Mouse (Mus musculus) midbrain, postnatal 0 days (tissue): Measurements from ENCODE around the gene Bfsp1. TPM values are rescaled to one million over a fixed set of nuclear protein-coding genes. Genes with fewer than 3 reads are reported as not detected.
A peak's percentile ranks its signal among the peaks of the same experiment; 100 is the strongest.

Experiments
- ATAC-seq: fragments of 200-750 bp; cut with Nextera tagmentation; 2 replicates; pipeline ENCODE4 v1.8.0; 2017; ENCODE audit warnings: moderate number of reproducible peaks, mild to moderate bottlenecking, moderate TSS enrichment, moderate library complexity; ENCODE audit not compliant: low FRiP score
- DNase-seq: peaks from one replicate; pipeline ENCODE4 v3.0.0-alpha.2; 2015; ENCODE audit warnings: low spot score
- H3K27ac ChIP-seq: fragments of 300-500 bp; sonication (generic); 2 replicates; pipeline ENCODE4 v1.5.1; 2014; ENCODE audit warnings: low read depth, mild to moderate bottlenecking, low read length, mixed read lengths
- H3K27me3 ChIP-seq: fragments of 300-500 bp; sonication (generic); 2 replicates; pipeline ENCODE4 v1.6.1; 2014; ENCODE audit warnings: low read length, control low read depth, mixed read lengths; ENCODE audit not compliant: insufficient read depth
- H3K36me3 ChIP-seq: fragments of 300-500 bp; sonication (generic); 2 replicates; pipeline ENCODE4 v1.6.1; 2014; ENCODE audit warnings: low read length, control low read depth, mixed read lengths; ENCODE audit not compliant: insufficient read depth
- H3K4me1 ChIP-seq: fragments of 300-500 bp; sonication (generic); 2 replicates; pipeline ENCODE4 v1.6.1; 2014; ENCODE audit warnings: mild to moderate bottlenecking, control low read depth, antibody characterized with exemption, low read length, mixed read lengths; ENCODE audit not compliant: insufficient read depth
- H3K4me2 ChIP-seq: fragments of 300-500 bp; sonication (generic); 2 replicates; pipeline ENCODE4 v1.6.1; 2014; ENCODE audit warnings: low read depth, mild to moderate bottlenecking, low read length, mixed read lengths; ENCODE audit not compliant: poor library complexity, severe bottlenecking
- H3K4me3 ChIP-seq: fragments of 300-500 bp; sonication (generic); 2 replicates; pipeline ENCODE4 v1.5.1; 2014; ENCODE audit warnings: low read depth, mild to moderate bottlenecking, low read length, moderate library complexity
- H3K9ac ChIP-seq: fragments of 300-500 bp; sonication (generic); replicated peaks from 2 replicates; pipeline ENCODE4 v1.6.1; 2014; ENCODE audit warnings: mild to moderate bottlenecking, low read length, moderate library complexity, mixed read lengths; ENCODE audit not compliant: poor library complexity, severe bottlenecking
- H3K9me3 ChIP-seq: fragments of 300-500 bp; sonication (generic); 2 replicates; pipeline ENCODE4 v1.6.1; 2016; ENCODE audit warnings: low read length, control low read depth
- CTCF ChIP-seq: IDR thresholded peaks from 2 replicates; pipeline ENCODE4 v1.5.1; 2016; ENCODE audit warnings: antibody characterized with exemption, mild to moderate bottlenecking
- WGBS: fragments of 180-500 bp; shearing (Covaris S2); extraction: QIAGEN DNeasy Blood & Tissue Kit; methylation state at CpG from one replicate; pipeline ENCODE4 v1.1.7; 2014; 5-methylcytosine and 5-hydroxymethylcytosine counted together
- polyA plus RNA-seq: library from polyadenylated mRNA; unstranded; fragments of >200 nt; fragmentation: Nextera tagmentation; extraction: Ambion mirVana; gene quantifications from 2 replicates; pipeline ENCODE4 v1.2.1, GENCODE M21; 2015
- total RNA-seq: library from RNA; depleted of rRNA; stranded (reverse); fragments of >200 nt; gene quantifications from 2 replicates; pipeline ENCODE4 v1.2.3, GENCODE M21; 2014

Gene Bfsp1
- total and polyA plus RNA-seq, 2 experiments from 2014 or later, result 1.5 to 2.5 TPM

- 93% methylated on average over 4 of the region's 4 CpGs for WGBS
- Histone ChIP-seq H3K4me3 (no peak overlapping the region), H3K4me2 (no peak overlapping the region), H3K9me3 (no peaks in the 10 kb centered on the region), H3K4me1 (no peaks in the 10 kb centered on the region), H3K27ac (no peak overlapping the region), H3K27me3 (no peaks in the 10 kb centered on the region), H3K9ac (no peak overlapping the region), H3K36me3 (no peaks in the 10 kb centered on the region)
- no peak for DNase-seq
- no peak for ATAC-seq
- TF ChIP-seq CTCF, result no peak
Observed at GRCm38 (mm10) chr2:143882002-143882401, 19.0 kb upstream of the Bfsp1 start.

GRCm38 (mm10) chr2:143879311-143879710 is 16.3 kb upstream of the Bfsp1 start:
- ATAC-seq, result no peak
- WGBS, result 88% methylated on average over 6 of the region's 6 CpGs
- DNase-seq, result no peak
- TF ChIP-seq CTCF, result no peak
- no peak overlapping the region for H3K4me2 ChIP-seq
- no peaks in the 10 kb centered on the region for H3K9me3 ChIP-seq
- no peak overlapping the region for H3K27ac ChIP-seq
- no peak overlapping the region for H3K9ac ChIP-seq
- H3K27me3 ChIP-seq, result no peaks in the 10 kb centered on the region
- H3K4me3 ChIP-seq, result no peak overlapping the region
- no peaks in the 10 kb centered on the region for H3K4me1 ChIP-seq
- H3K36me3 ChIP-seq, result no peaks in the 10 kb centered on the region

- H3K4me1 ChIP-seq, result no peaks in the 10 kb centered on the region
- ATAC-seq (no peak), DNase-seq (peak; percentile 38)
- no peak overlapping the region for H3K4me2 ChIP-seq
- H3K27ac ChIP-seq, result no peak overlapping the region
- peak; percentile 70 for TF ChIP-seq CTCF
- H3K9me3 ChIP-seq, result no peaks in the 10 kb centered on the region
- H3K9ac ChIP-seq, result no peak overlapping the region
- H3K36me3 ChIP-seq, result no peaks in the 10 kb centered on the region
- 67% methylated on average over 4 of the region's 4 CpGs for WGBS
- no peak overlapping the region for H3K4me3 ChIP-seq
- no peaks in the 10 kb centered on the region for H3K27me3 ChIP-seq
Observed at GRCm38 (mm10) chr2:143876929-143877632, 14.1 kb upstream of the Bfsp1 start.

- H3K36me3 ChIP-seq, result no peaks in the 10 kb centered on the region
- H3K4me3 ChIP-seq, result no peak overlapping the region
- H3K27me3 ChIP-seq, result no peaks in the 10 kb centered on the region
- no peaks in the 10 kb centered on the region for H3K9me3 ChIP-seq
- no peak for ATAC-seq
- no peak overlapping the region for H3K27ac ChIP-seq
- 76% methylated on average over 1 of the region's 1 CpGs for WGBS
- H3K4me2 ChIP-seq, result no peak overlapping the region
- H3K4me1 ChIP-seq, result no peaks in the 10 kb centered on the region
- H3K9ac ChIP-seq, result no peak overlapping the region
- no peak for TF ChIP-seq CTCF
- no peak for DNase-seq
Observed at GRCm38 (mm10) chr2:143876026-143876425, 13.1 kb upstream of the Bfsp1 start.

- H3K27me3 ChIP-seq, result no peaks in the 10 kb centered on the region
- no peak for TF ChIP-seq CTCF
- WGBS, result 78% methylated on average over 10 of the region's 10 CpGs
- no peaks in the 10 kb centered on the region for H3K9me3 ChIP-seq
- no peak for ATAC-seq
- H3K9ac ChIP-seq, result no peak overlapping the region
- no peak overlapping the region for H3K4me2 ChIP-seq
- DNase-seq, result no peak
- no peak overlapping the region for H3K4me3 ChIP-seq
- no peaks in the 10 kb centered on the region for H3K36me3 ChIP-seq
- H3K4me1 ChIP-seq, result no peaks in the 10 kb centered on the region
- H3K27ac ChIP-seq, result no peak overlapping the region
Observed at GRCm38 (mm10) chr2:143870936-143871688, 8.1 kb upstream of the Bfsp1 start.

- Histone ChIP-seq H3K9ac (no peak overlapping the region), H3K4me1 (0 out of 2 replicates have a peak, but pooled peaks cover 4% of the 10 kb centered on the region), H3K9me3 (no peaks in the 10 kb centered on the region), H3K36me3 (no peaks in the 10 kb centered on the region), H3K4me3 (no peak overlapping the region), H3K4me2 (no peak overlapping the region), H3K27me3 (no peaks in the 10 kb centered on the region), H3K27ac (no peak overlapping the region)
- peak; percentile 96 for TF ChIP-seq CTCF
- peak; percentile 79 for DNase-seq
- ATAC-seq, result peak; percentile 32
- 2% methylated on average over 6 of the region's 6 CpGs for WGBS
Observed at GRCm38 (mm10) chr2:143867326-143867725, 4.4 kb upstream of the Bfsp1 start.
